Mouse (Mus musculus): ENCODE results near the gene Kcnc2. TPM values are rescaled to one million over a fixed set of nuclear protein-coding genes. Genes with fewer than 3 reads are reported as not detected.

Gene Kcnc2
- polyA plus RNA-seq (2012; rRNA removed), result 0.06 and 0.10 TPM in 2 replicates

GRCm38 (mm10) chr10:112270887-112271802 lies at the start of gene Kcnc2:
TSS of gene Kcnc2 (plus strand) at chr10:112271121.

Other genes starting within 250 kb of the Kcnc2 start
- gene Glipr1l1, start 210.9 kb upstream of the Kcnc2 start, polyA plus RNA-seq (2012; rRNA removed), result not detected in 2 replicates
- gene Glipr1l2, start 187.8 kb upstream of the Kcnc2 start, polyA plus RNA-seq (2012; rRNA removed), result not detected in 2 replicates
- gene Glipr1l3, start 110.8 kb upstream of the Kcnc2 start, polyA plus RNA-seq (2012; rRNA removed), result not detected in 2 replicates
- 0.05 TPM in 1 of 2 replicates, not detected in the other for gene Caps2, start 107.5 kb upstream of the Kcnc2 start, polyA plus RNA-seq (2012; rRNA removed)

All from stomach, adult 2 months (tissue).